Mouse (Mus musculus): ENCODE data around the gene Gpc5. TPM values are rescaled to one million over a fixed set of nuclear protein-coding genes. Genes with fewer than 3 reads are reported as not detected.

Gpc5 gene
- total RNA-seq, 2 experiments from 2014 or later: not detected

GRCm38 (mm10) chr14:116208581-116208980 lies 1116.6 kb downstream of the Gpc5 start:
- no peak for DNase-seq
- intact Hi-C loops (cut with DNase I): no loop called here
- no peak overlapping the region for H3K27ac ChIP-seq
- TF ChIP-seq CTCF (IDR thresholded peaks at IDR 0.05): no peak
- no peak overlapping the region for H3K4me3 ChIP-seq

GRCm38 (mm10) chr14:116209045-116209444 lies 1117.0 kb downstream of the Gpc5 start:
- intact Hi-C loops (cut with DNase I): no loop called here
- DNase-seq: no peak
- Histone ChIP-seq H3K27ac (no peak overlapping the region), H3K4me3 (no peak overlapping the region)
- TF ChIP-seq CTCF (IDR thresholded peaks at IDR 0.05): no peak

- no peak overlapping the region for H3K4me3 ChIP-seq
- DNase-seq: no peak
- intact Hi-C loops (cut with DNase I): no loop called here
- no peak overlapping the region for H3K27ac ChIP-seq
- no peak for TF ChIP-seq CTCF (IDR thresholded peaks at IDR 0.05)
Observed at GRCm38 (mm10) chr14:116210304-116210703, 1118.3 kb downstream of the Gpc5 start.

- DNase-seq: no peak
- TF ChIP-seq CTCF (IDR thresholded peaks at IDR 0.05): no peak
- intact Hi-C loops (cut with DNase I): no loop called here
- no peak overlapping the region for H3K4me3 ChIP-seq
- H3K27ac ChIP-seq: no peak overlapping the region
Observed at GRCm38 (mm10) chr14:116212029-116212428, 1120.0 kb downstream of the Gpc5 start.

- TF ChIP-seq CTCF (IDR thresholded peaks at IDR 0.05): no peak
- DNase-seq: no peak
- Histone ChIP-seq H3K4me3 (no peak overlapping the region), H3K27ac (no peak overlapping the region)
- intact Hi-C loops (cut with DNase I): no loop called here
Observed at GRCm38 (mm10) chr14:116258126-116258525, 1166.1 kb downstream of the Gpc5 start.

GRCm38 (mm10) chr14:116308541-116308940 lies 1216.5 kb downstream of the Gpc5 start:
- intact Hi-C loops (cut with DNase I): no loop called here
- DNase-seq: no peak
- no peak overlapping the region for H3K27ac ChIP-seq
- no peak for TF ChIP-seq CTCF (IDR thresholded peaks at IDR 0.05)
- no peak overlapping the region for H3K4me3 ChIP-seq

- intact Hi-C loops (cut with DNase I): no loop called here
- Histone ChIP-seq H3K27ac (no peak overlapping the region), H3K4me3 (no peak overlapping the region)
- no peak for DNase-seq
- no peak for TF ChIP-seq CTCF (IDR thresholded peaks at IDR 0.05)
Observed at GRCm38 (mm10) chr14:116317491-116317890, 1225.5 kb downstream of the Gpc5 start.

GRCm38 (mm10) chr14:116336182-116336581 lies 1244.2 kb downstream of the Gpc5 start:
- intact Hi-C loops (cut with DNase I): no loop called here
- no peak overlapping the region for H3K4me3 ChIP-seq
- DNase-seq: no peak
- no peak for TF ChIP-seq CTCF (IDR thresholded peaks at IDR 0.05)
- no peak overlapping the region for H3K27ac ChIP-seq

- Histone ChIP-seq H3K27ac (no peak overlapping the region), H3K4me3 (no peak overlapping the region)
- intact Hi-C loops (cut with DNase I): no loop called here
- DNase-seq: no peak
- TF ChIP-seq CTCF (IDR thresholded peaks at IDR 0.05): no peak
Observed at GRCm38 (mm10) chr14:116338395-116338794, 1246.4 kb downstream of the Gpc5 start.

GRCm38 (mm10) chr14:116348560-116348959 lies 1256.5 kb downstream of the Gpc5 start:
- DNase-seq: no peak
- intact Hi-C loops (cut with DNase I): no loop called here
- H3K4me3 ChIP-seq: no peak overlapping the region
- no peak for TF ChIP-seq CTCF (IDR thresholded peaks at IDR 0.05)
- H3K27ac ChIP-seq: no peak overlapping the region

- intact Hi-C loops (cut with DNase I): no loop called here
- no peak overlapping the region for H3K27ac ChIP-seq
- DNase-seq: no peak
- no peak overlapping the region for H3K4me3 ChIP-seq
- TF ChIP-seq CTCF (IDR thresholded peaks at IDR 0.05): no peak
Observed at GRCm38 (mm10) chr14:116384602-116385001, 1292.6 kb downstream of the Gpc5 start.

GRCm38 (mm10) chr14:116415511-116415910 lies 1323.5 kb downstream of the Gpc5 start:
- TF ChIP-seq CTCF (IDR thresholded peaks at IDR 0.05): no peak
- intact Hi-C loops (cut with DNase I): no loop called here
- no peak for DNase-seq
- Histone ChIP-seq H3K4me3 (no peak overlapping the region), H3K27ac (no peak overlapping the region)

- Histone ChIP-seq H3K4me3 (no peak overlapping the region), H3K27ac (no peak overlapping the region)
- TF ChIP-seq CTCF (IDR thresholded peaks at IDR 0.05): no peak
- intact Hi-C loops (cut with DNase I): no loop called here
- no peak for DNase-seq
Observed at GRCm38 (mm10) chr14:116448219-116448618, 1356.2 kb downstream of the Gpc5 start.

GRCm38 (mm10) chr14:116453356-116453755 lies 1361.3 kb downstream of the Gpc5 start:
- H3K27ac ChIP-seq: no peak overlapping the region
- no peak overlapping the region for H3K4me3 ChIP-seq
- no peak for TF ChIP-seq CTCF (IDR thresholded peaks at IDR 0.05)
- intact Hi-C loops (cut with DNase I): no loop called here
- DNase-seq: no peak

- intact Hi-C loops (cut with DNase I): no loop called here
- no peak for DNase-seq
Observed at GRCm38 (mm10) chr14:116456211-116456610, 1364.2 kb downstream of the Gpc5 start.

More at GRCm38 (mm10) chr14:116456211-116456610, 1364.2 kb downstream of the Gpc5 start:
- no peak overlapping the region for H3K27ac ChIP-seq
- no peak for TF ChIP-seq CTCF (IDR thresholded peaks at IDR 0.05)
- no peak overlapping the region for H3K4me3 ChIP-seq
